Mouse (Mus musculus) kidney, embryonic 14.5 days (tissue): ENCODE measurements around the gene Dcaf6. TPM values are rescaled to one million over a fixed set of nuclear protein-coding genes. Genes with fewer than 3 reads are reported as not detected.

ENCODE experiments used
- ATAC-seq: fragments of 200-750 bp; cut with Nextera tagmentation; 2 replicates; pipeline ENCODE4 v1.8.0; 2017; ENCODE audit warnings: moderate number of reproducible peaks, mild to moderate bottlenecking, moderate TSS enrichment, moderate library complexity; ENCODE audit not compliant: low FRiP score, low TSS enrichment
- H3K27ac ChIP-seq: fragments of 300-500 bp; sonication (generic); 2 replicates; pipeline ENCODE4 v1.5.1; 2014; ENCODE audit warnings: low read depth, mild to moderate bottlenecking, low read length, moderate library complexity, mixed read lengths
- H3K27me3 ChIP-seq: fragments of 300-500 bp; sonication (generic); 2 replicates; pipeline ENCODE4 v1.6.1; 2014; ENCODE audit warnings: mild to moderate bottlenecking, low read length; ENCODE audit not compliant: control insufficient read depth, insufficient read depth
- H3K36me3 ChIP-seq: fragments of 300-500 bp; sonication (generic); 2 replicates; pipeline ENCODE4 v1.6.1; 2014; ENCODE audit warnings: low read length, mixed read lengths; ENCODE audit not compliant: control insufficient read depth, insufficient read depth
- H3K4me1 ChIP-seq: fragments of 300-500 bp; sonication (generic); 2 replicates; pipeline ENCODE4 v1.6.1; 2014; ENCODE audit warnings: low read length, mixed read lengths; ENCODE audit not compliant: control insufficient read depth, insufficient read depth
- H3K4me2 ChIP-seq: fragments of 300-500 bp; sonication (generic); replicated peaks from 2 replicates; pipeline ENCODE4 v1.6.1; 2014; ENCODE audit warnings: low read depth, mild to moderate bottlenecking, low read length
- H3K4me3 ChIP-seq: fragments of 300-500 bp; sonication (generic); 2 replicates; pipeline ENCODE4 v1.5.1; 2014; ENCODE audit warnings: mild to moderate bottlenecking, low read length
- H3K9ac ChIP-seq: fragments of 300-500 bp; sonication (generic); 2 replicates; pipeline ENCODE4 v1.6.1; 2014; ENCODE audit warnings: low read depth, mild to moderate bottlenecking, low read length, moderate library complexity
- H3K9me3 ChIP-seq: fragments of 300-500 bp; sonication (generic); 2 replicates; pipeline ENCODE4 v1.6.1; 2016; ENCODE audit warnings: low read length; ENCODE audit not compliant: control insufficient read depth
- WGBS: fragments of 180-500 bp; shearing (Covaris S2); extraction: QIAGEN DNeasy Blood & Tissue Kit; methylation state at CpG from one replicate; pipeline ENCODE4 v1.1.7; 2014; 5-methylcytosine and 5-hydroxymethylcytosine counted together
- polyA plus RNA-seq: library from polyadenylated mRNA; unstranded; fragments of >200 nt; fragmentation: Nextera tagmentation; extraction: Ambion mirVana; gene quantifications from 2 replicates; pipeline ENCODE4 v1.2.1, GENCODE M21; 2014

Dcaf6 gene
- polyA plus RNA-seq, 1 experiment from 2014 or later = 18.4 TPM

DNA sequence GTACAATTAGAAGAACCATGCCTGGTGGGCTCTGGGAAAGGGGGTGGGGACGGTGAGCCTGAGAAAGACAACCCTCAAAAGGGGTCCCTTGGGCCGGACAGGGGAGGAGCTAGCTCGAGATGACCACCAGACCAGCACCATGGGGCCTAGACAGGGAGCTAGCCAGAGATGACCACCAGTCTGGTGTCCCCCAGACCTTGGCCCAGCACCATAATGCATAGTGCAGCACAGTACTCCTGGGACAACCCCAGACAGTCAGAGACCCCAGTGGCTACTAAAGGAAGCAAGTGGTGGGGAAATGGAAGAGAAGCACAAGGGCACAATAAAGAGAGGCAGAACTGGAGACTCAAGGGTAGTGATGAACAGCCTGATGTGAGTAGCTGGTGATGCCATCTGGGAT, 19.5 kb downstream of the Dcaf6 start:
- Histone ChIP-seq H3K27ac (no peak overlapping the region), H3K4me3 (no peak overlapping the region), H3K9ac (no peak overlapping the region), H3K9me3 (peaks cover 6% of the 10 kb centered on the region; the same call in 1 of the 2 replicates), H3K4me2 (no peak overlapping the region), H3K27me3 (no peaks in the 10 kb centered on the region), H3K36me3 (no peaks in the 10 kb centered on the region), H3K4me1 (no peaks in the 10 kb centered on the region)
- no peak for ATAC-seq
- WGBS = 71% methylated on average over 3 of the region's 3 CpGs

DNA sequence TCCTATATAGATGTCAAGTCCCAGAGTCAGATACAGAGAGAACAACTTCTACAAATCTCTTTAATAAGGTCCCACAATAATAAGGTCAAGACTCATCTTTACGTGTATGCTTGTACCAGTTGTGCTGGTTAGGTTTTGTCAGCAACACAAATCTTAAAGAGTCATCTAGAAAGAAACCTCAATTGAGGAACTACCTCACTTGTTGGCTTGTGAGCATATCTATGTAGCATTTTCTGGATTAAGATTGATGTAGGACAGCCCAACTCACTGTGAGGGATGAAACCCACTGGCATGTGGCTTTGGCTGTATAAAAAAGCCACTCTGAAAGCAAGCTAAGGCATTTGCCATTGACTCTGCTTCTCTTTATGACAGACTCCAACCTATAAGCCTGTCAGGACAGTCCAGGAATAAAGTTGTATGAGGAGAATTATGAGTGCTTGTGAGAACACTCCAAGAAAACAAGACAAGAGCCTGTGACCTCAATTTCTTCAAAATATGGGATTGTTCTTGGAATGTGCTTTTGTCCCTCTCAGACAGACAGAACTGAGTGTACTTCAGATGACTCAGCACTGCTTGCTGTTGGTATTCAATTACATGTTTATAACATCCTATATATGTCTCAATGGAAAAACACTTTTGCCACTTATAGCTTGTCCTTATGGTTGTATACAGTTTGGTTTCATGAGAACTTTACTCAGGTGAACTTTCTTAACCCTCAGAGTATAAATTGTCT, 21.8 kb downstream of the Dcaf6 start:
- Histone ChIP-seq H3K9me3 (peaks cover 11% of the 10 kb centered on the region), H3K9ac (no peak overlapping the region), H3K27ac (no peak overlapping the region), H3K4me3 (no peak overlapping the region), H3K4me2 (no peak overlapping the region), H3K4me1 (no peaks in the 10 kb centered on the region), H3K36me3 (no peaks in the 10 kb centered on the region), H3K27me3 (no peaks in the 10 kb centered on the region)
- WGBS = 90% methylated on average over 1 of the region's 1 CpGs
- ATAC-seq = no peak

DNA sequence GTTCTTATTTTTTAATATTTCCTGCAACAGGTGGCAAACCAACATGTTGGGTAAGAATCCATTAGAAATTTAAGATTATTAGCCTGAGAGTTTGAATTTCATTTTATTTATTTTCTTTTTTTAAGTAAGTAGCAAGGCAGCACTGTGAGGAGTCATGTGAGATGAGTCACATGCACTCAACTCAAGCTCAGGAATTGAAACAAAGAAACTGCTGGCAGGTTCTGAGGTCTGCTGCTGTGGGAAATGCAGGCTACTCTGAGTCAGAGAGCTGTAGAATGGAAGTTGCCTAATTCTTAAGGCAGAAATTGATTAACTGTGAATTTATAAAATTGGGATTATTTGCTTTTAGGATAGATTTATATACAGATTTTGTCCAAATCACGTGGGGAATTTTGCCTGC, 27.4 kb downstream of the Dcaf6 start:
- H3K4me3 ChIP-seq = no peak overlapping the region
- peaks cover 11% of the 10 kb centered on the region for H3K9me3 ChIP-seq
- 87% methylated on average over 1 of the region's 1 CpGs for WGBS
- H3K4me1 ChIP-seq = no peaks in the 10 kb centered on the region
- H3K27me3 ChIP-seq = no peaks in the 10 kb centered on the region
- no peaks in the 10 kb centered on the region for H3K36me3 ChIP-seq
- H3K9ac ChIP-seq = no peak overlapping the region
- H3K4me2 ChIP-seq = no peak overlapping the region
- no peak overlapping the region for H3K27ac ChIP-seq
- no peak for ATAC-seq

DNA sequence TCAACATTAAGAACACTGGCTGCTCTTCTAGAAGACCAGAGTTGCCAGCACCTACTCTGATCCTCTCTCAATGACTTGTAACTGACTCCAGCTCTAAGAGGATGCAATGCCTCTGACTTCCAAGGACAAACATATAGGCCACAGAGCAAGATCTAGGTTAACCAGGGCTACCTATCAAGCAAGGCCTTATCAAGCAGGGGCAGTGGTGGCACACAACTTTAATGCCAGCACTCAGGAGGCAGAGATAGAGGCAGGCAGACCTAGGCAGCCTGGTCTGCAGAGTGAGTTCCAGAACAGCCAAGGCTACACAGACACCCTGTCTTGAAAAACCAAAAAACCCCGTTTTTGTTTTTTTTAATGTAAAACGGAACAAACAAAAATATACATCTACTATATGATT, 34.0 kb downstream of the Dcaf6 start:
- no peak for ATAC-seq
- Histone ChIP-seq H3K27ac (no peak overlapping the region), H3K9me3 (no peaks in the 10 kb centered on the region), H3K36me3 (no peaks in the 10 kb centered on the region), H3K4me3 (no peak overlapping the region), H3K9ac (no peak overlapping the region), H3K27me3 (no peaks in the 10 kb centered on the region), H3K4me1 (no peaks in the 10 kb centered on the region), H3K4me2 (no peak overlapping the region)
- 89% methylated on average over 2 of the region's 2 CpGs for WGBS

DNA sequence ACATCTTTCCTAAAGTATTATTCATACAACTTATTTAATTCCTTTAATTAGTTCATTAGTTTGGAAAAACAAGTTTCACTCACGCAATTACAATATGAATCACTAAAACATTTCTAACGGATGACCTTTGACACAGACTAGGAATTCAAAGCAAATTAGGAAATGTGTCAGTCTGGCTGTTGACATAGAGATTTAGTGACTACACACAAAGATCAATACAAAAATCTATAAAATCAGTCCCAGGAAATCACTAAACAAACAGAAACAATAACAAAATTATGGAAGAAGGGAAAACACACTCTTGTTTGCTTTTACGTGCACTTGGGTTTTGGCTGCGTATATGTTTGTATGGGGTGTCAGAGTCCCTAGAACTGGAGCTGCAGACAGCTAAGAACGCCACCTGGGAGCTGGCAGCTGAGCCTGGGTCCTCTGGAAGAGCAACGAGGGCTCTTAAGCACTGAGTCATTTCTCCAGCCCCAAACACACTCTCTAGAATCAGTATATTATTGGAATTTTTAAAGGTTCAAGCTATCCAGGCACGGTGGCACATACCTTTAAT, 38.8 kb downstream of the Dcaf6 start:
- WGBS = 83% methylated on average over 7 of the region's 7 CpGs

DNA sequence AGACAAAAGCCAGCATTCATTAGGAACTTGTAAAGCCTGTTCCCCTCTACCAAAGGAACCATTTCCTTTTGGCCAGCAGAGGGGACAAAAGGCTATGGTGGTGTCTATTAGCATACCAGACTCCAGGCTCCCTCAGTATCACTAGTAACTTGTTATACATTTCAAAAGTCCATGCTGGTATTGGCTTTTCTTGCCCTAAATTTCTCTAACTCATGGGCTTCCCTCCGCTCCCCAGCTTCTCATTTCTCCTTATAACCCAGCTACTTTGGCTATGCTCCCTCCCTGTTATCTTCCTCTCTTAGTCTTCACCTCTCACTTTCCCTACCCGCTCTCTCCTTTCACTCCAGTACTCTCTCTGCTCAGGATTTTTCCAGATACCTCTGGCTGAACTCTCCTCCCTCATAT, 63.9 kb downstream of the Dcaf6 start:
- ATAC-seq = no peak
- no peaks in the 10 kb centered on the region for H3K9me3 ChIP-seq
- 84% methylated on average over 2 of the region's 2 CpGs for WGBS

More for the DNA sequence above, 38.8 kb downstream of the Dcaf6 start:
- H3K27me3 ChIP-seq = no peaks in the 10 kb centered on the region
- no peak overlapping the region for H3K27ac ChIP-seq
- no peaks in the 10 kb centered on the region for H3K4me1 ChIP-seq
- H3K4me2 ChIP-seq = no peak overlapping the region
- H3K9me3 ChIP-seq = no peaks in the 10 kb centered on the region
- H3K36me3 ChIP-seq = no peaks in the 10 kb centered on the region
- ATAC-seq = no peak
- no peak overlapping the region for H3K4me3 ChIP-seq
- H3K9ac ChIP-seq = no peak overlapping the region

DNA sequence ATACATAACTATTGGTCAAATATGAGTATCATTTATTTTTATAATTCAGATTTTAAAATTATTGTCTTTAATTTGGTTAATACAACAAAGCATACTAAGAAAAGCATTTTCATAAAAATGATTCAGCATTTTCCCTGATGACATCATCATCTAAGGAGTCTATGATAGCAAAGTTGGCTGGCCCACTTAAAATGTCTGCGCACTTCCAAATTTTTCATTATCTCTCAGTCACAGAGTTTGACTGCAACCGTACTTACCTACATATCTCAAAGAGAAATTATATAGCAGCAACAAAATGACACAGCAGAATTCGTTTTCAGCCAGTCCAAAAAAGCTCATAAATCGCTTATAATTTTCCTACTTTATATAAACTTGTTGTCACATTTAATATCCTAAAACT, 64.3 kb downstream of the Dcaf6 start:
- Histone ChIP-seq H3K4me3 (no peak overlapping the region), H3K4me2 (no peak overlapping the region), H3K27ac (no peak overlapping the region), H3K9me3 (no peaks in the 10 kb centered on the region), H3K36me3 (peaks cover 3% of the 10 kb centered on the region; the same call in 1 of the 2 replicates), H3K27me3 (no peaks in the 10 kb centered on the region), H3K4me1 (no peaks in the 10 kb centered on the region), H3K9ac (no peak overlapping the region)
- ATAC-seq = no peak
- WGBS = 90% methylated on average over 4 of the region's 4 CpGs

More for the DNA sequence above, 63.9 kb downstream of the Dcaf6 start:
- no peaks in the 10 kb centered on the region for H3K27me3 ChIP-seq
- H3K9ac ChIP-seq = no peak overlapping the region
- H3K4me3 ChIP-seq = no peak overlapping the region
- H3K4me2 ChIP-seq = no peak overlapping the region
- H3K27ac ChIP-seq = no peak overlapping the region
- H3K4me1 ChIP-seq = no peaks in the 10 kb centered on the region
- H3K36me3 ChIP-seq = peaks cover 3% of the 10 kb centered on the region; the same call in 1 of the 2 replicates

DNA sequence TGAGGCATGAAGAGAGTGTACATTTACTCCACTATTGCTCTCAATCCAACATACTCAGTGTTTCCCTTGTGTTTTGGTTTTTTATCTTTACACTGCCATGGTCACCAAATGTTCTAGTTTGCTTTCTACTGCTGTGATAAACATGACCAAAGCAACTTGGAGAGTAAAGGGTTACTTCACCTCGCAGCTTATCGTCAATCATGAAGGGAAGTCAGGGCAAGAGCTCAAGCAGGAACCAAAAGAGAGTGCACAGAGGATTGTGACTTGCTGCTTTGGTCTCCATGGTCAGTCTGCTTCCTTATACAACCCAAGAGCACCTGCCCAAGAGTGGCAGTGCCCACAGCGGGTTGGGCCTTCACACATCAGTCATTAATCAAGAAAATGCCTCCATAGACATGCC, 65.4 kb downstream of the Dcaf6 start:
- no peak for ATAC-seq
- Histone ChIP-seq H3K27ac (no peak overlapping the region), H3K4me3 (no peak overlapping the region), H3K9ac (no peak overlapping the region), H3K9me3 (no peaks in the 10 kb centered on the region), H3K4me1 (no peaks in the 10 kb centered on the region), H3K4me2 (no peak overlapping the region), H3K36me3 (peaks cover 3% of the 10 kb centered on the region; the same call in 1 of the 2 replicates), H3K27me3 (no peaks in the 10 kb centered on the region)
- 64% methylated on average over 3 of the region's 3 CpGs for WGBS

DNA sequence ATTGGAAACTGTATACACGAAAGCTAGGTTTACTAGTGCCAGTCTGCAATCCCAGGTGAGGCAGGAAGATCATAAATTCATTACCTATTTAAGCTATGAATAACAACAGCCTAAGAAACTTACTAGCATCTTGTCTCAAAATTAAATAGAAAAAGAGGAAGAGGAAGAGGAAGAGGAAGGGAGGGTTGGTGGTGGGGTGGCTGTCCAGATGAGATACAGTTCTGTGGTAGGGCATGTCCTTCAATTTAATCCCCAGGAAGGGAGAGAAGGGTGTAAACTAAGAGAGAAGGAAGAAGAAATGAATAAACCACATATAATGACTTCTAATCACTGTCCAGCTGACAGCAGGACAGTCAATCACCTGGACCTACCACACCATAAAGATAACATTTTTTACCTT, 67.2 kb downstream of the Dcaf6 start:
- no peak overlapping the region for H3K4me3 ChIP-seq
- no peaks in the 10 kb centered on the region for H3K4me1 ChIP-seq
- no peak for ATAC-seq
- no peak overlapping the region for H3K9ac ChIP-seq
- 76% methylated on average over 1 of the region's 1 CpGs for WGBS
- H3K36me3 ChIP-seq = peaks cover 3% of the 10 kb centered on the region; the same call in 1 of the 2 replicates
- no peak overlapping the region for H3K27ac ChIP-seq
- H3K9me3 ChIP-seq = no peaks in the 10 kb centered on the region
- H3K27me3 ChIP-seq = no peaks in the 10 kb centered on the region
- no peak overlapping the region for H3K4me2 ChIP-seq
